Mouse (Mus musculus) cortical plate, adult 2 months (tissue): ENCODE data around the gene Il17rc. TPM values are rescaled to one million over a fixed set of nuclear protein-coding genes. Genes with fewer than 3 reads are reported as not detected.

Experiments
- H3K27ac ChIP-seq: fragments of 200-500 bp; 2 replicates; pipeline ENCODE4 v1.5.1; 2012; ENCODE audit warnings: low read length, control low read depth, inconsistent platforms; ENCODE audit not compliant: insufficient read depth
- H3K4me1 ChIP-seq: fragments of 200-500 bp; 2 replicates; pipeline ENCODE4 v1.6.1; 2011; ENCODE audit warnings: low read length; ENCODE audit not compliant: control insufficient read depth, insufficient read depth
- H3K4me3 ChIP-seq: fragments of 200-500 bp; 2 replicates; pipeline ENCODE4 v1.5.1; 2011; ENCODE audit warnings: mild to moderate bottlenecking, low read length, control low read depth; ENCODE audit not compliant: insufficient read depth
- CTCF ChIP-seq: fragments of 200-500 bp; IDR thresholded peaks from 2 replicates; pipeline ENCODE4 v1.5.1; 2011; ENCODE audit warnings: mild to moderate bottlenecking, control low read depth, low read length; ENCODE audit not compliant: insufficient read depth; ENCODE audit errors: extremely low read depth
- POLR2A ChIP-seq: fragments of 200-500 bp; IDR thresholded peaks from 2 replicates; pipeline ENCODE4 v1.6.1; 2011; ENCODE audit warnings: mild to moderate bottlenecking, low read length, control low read depth; ENCODE audit not compliant: insufficient read depth; ENCODE audit errors: extremely low read depth
- polyA plus RNA-seq: library from polyadenylated mRNA; depleted of rRNA; stranded (reverse); fragments of >200 nt; gene quantifications from 2 replicates; pipeline ENCODE4 v1.2.3, GENCODE M21; 2012

The Il17rc gene
- polyA plus RNA-seq, 1 experiment, result 6.9 TPM

DNA sequence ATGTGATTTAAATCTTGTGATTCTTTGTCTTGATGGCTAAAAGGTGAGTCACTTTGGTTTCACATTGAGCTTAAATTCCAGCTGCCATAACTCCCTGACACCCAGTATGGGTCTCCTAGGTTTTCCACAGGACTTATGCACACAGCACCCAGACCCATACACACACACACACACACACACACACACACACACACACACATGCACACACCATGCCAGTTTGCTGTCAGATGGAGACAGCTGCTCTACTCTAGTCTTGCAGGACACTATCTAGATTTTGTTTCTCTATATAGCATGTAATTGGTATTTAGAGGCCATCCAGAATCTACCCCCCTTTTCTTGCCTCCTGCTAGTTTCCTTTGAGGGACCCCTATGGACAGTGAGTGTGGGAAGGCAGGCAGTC is 35.9 kb downstream of the Il17rc start:
- no peak for TF ChIP-seq POLR2A
- no peak for TF ChIP-seq CTCF
- Histone ChIP-seq H3K4me3 (no peak overlapping the region), H3K4me1 (no peaks in the 10 kb centered on the region), H3K27ac (no peak overlapping the region)

DNA sequence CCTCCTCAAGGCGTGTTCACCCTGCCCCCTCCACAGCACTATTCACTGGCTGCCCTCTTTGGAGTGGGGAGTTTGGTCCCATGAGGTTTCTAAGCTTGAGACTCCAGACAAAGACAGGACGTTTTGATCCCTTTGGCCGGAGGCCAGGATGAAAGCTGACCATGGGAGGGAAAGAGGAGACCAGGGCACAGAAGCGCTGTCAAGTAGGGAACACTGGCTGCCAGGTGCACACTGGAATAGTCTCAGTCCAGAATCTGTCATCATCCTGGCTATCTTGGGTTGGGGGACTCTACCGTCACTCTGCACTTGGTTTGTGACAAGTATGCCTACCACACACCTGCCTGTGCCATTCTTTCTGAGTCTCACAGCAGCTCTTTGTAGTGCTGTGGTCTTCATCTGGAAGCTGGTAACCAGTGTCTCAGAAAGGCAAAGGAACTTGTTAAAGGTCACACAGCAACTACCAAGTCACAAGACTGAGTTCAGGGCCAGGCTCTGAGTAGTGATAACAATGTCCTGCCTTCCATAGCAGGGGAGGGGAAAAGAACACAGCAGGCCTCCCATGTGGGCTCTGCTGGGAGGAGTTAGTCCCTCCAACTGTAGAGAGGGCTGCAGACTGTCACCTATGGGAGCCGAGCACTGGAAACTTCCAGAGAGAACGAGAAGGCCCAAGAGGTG is 37.2 kb downstream of the Il17rc start:
- Histone ChIP-seq H3K27ac (no peak overlapping the region), H3K4me1 (no peaks in the 10 kb centered on the region), H3K4me3 (no peak overlapping the region)
- TF ChIP-seq CTCF (no peak), POLR2A (no peak)

DNA sequence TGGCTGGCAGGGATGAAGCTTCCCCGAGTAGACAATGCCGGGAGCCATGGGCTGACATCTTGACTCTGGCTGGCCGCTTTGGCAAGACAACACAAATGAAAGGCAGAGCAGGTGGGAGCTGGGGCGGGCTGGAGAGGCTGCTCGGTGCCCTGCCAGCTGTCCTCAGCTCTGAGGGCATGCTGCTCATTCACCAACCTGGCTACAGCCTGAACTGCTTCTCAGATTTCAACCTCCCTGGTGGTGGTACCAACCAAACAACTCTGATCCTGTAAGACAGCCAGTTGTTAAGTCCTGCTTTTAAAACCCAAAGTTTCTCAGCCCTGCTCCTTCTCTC is 37.7 kb downstream of the Il17rc start:
- Histone ChIP-seq H3K4me3 (no peak overlapping the region), H3K4me1 (no peaks in the 10 kb centered on the region), H3K27ac (no peak overlapping the region)
- TF ChIP-seq CTCF (no peak), POLR2A (no peak)

DNA sequence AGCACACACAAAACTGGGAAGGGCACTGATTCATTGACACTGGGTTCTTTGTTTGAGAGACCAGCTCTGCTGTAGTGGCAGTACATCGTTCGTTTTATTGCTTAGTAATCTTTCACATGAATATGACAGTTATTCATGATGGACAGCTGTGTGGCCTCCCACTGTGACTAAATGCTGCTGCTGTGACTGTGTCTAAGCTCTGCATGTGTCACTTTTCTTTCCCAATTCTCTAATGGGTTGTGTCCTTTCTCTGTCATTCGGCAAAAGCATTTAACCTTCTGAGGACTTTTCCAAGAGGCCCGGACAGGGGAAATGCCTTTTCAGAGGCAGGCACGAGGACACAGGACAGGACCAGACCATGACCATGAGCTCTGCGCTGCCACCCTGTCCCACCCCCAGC is 42.7 kb downstream of the Il17rc start:
- H3K27ac ChIP-seq, result no peak overlapping the region
- TF ChIP-seq POLR2A, result no peak
- no peak for TF ChIP-seq CTCF
- no peak overlapping the region for H3K4me3 ChIP-seq
- no peaks in the 10 kb centered on the region for H3K4me1 ChIP-seq

DNA sequence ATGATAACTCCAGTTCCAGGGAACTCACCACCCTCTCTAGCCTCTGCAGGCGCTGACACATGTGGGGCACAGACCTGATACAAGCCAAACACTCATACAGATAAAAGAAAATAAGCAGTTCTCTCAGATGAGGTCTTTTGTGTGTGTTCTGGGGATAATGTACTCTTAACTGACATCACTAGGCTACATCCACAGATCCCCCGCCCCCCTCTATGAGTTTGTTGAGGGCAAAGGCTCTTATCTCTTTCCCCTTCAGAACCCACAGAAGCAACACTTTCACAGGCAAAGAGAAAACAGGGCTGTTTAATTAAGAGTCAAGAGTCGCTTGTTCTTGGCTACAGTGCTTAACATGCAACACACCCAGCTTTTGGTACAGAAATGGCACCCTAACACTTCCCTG is 43.4 kb downstream of the Il17rc start:
- TF ChIP-seq POLR2A (no peak), CTCF (no peak)
- H3K27ac ChIP-seq, result no peak overlapping the region
- no peak overlapping the region for H3K4me3 ChIP-seq
- no peaks in the 10 kb centered on the region for H3K4me1 ChIP-seq

DNA sequence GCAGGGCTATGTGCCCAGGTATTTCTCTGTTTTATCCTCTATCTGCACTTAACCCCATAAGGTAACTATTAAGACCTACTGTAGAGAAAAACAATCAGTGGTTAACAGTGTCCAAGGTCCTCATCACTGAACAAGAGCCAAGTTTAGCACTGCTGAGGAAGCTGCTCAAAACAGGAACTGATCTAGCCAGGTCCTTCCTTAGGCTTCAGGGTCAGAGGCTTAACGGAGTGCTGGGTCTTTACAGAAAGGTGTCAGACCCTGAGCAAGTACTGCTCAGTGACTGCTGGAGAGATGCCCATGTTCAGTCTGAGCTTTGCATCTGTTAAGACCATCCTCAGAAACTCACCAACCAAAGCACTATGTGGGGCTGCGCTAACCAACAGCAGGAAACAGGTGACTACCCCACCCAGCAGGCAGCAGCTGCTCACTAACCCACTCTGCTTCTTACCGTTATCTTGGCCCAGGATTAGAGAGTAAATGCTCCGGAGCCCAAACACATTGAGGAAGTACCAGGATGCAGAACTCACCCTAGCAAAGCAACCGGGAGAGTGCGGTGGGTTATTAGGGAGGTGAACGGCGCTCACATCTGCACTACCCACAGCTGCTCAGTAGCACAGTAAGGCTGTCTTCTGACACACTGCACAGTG is 46.3 kb downstream of the Il17rc start:
- no peak for TF ChIP-seq CTCF
- TF ChIP-seq POLR2A, result no peak
- no peak overlapping the region for H3K27ac ChIP-seq
- H3K4me1 ChIP-seq, result no peaks in the 10 kb centered on the region
- H3K4me3 ChIP-seq, result no peak overlapping the region

DNA sequence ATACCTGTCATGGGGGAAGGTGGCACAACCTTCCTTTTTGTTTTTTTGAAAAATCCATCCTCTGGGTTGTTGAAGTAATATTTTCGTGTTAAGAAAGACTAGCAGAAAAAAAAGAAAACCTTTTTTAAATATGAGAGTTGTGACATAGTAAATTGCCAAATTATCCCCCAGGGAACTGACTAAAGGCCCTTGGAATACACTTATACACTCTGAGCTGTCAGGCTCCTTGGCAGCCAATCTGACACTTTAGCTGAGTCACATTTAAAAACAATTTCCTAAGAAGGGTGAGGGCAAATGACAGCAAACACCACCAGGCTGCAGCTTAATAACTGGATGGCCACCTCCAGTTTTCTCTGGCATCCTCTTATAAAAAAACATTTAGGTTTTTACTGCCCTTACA is 51.1 kb downstream of the Il17rc start:
- TF ChIP-seq CTCF, result no peak
- TF ChIP-seq POLR2A, result no peak
- Histone ChIP-seq H3K27ac (no peak overlapping the region), H3K4me3 (no peak overlapping the region), H3K4me1 (no peaks in the 10 kb centered on the region)

DNA sequence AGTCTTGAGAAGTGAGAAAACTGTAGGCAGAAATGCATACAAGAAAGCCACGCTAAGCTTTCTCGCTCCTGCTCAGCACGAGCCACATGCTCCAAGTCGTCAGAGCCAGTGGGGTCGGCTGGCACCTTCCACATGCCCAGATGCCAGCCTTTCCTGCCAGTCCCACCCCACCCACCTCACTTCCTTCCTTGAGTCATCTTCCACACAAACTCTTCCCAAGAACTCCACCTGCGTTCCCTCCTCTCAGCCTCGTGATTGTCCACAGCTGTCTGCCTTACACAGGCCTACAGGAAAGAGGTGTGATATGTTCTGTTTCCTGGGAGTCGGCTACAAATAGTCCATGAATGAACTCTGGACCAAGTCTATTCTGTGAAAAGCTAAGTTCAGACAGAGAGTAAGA is 52.2 kb downstream of the Il17rc start:
- no peak for TF ChIP-seq POLR2A
- no peak overlapping the region for H3K4me3 ChIP-seq
- H3K4me1 ChIP-seq, result no peaks in the 10 kb centered on the region
- H3K27ac ChIP-seq, result no peak overlapping the region

DNA sequence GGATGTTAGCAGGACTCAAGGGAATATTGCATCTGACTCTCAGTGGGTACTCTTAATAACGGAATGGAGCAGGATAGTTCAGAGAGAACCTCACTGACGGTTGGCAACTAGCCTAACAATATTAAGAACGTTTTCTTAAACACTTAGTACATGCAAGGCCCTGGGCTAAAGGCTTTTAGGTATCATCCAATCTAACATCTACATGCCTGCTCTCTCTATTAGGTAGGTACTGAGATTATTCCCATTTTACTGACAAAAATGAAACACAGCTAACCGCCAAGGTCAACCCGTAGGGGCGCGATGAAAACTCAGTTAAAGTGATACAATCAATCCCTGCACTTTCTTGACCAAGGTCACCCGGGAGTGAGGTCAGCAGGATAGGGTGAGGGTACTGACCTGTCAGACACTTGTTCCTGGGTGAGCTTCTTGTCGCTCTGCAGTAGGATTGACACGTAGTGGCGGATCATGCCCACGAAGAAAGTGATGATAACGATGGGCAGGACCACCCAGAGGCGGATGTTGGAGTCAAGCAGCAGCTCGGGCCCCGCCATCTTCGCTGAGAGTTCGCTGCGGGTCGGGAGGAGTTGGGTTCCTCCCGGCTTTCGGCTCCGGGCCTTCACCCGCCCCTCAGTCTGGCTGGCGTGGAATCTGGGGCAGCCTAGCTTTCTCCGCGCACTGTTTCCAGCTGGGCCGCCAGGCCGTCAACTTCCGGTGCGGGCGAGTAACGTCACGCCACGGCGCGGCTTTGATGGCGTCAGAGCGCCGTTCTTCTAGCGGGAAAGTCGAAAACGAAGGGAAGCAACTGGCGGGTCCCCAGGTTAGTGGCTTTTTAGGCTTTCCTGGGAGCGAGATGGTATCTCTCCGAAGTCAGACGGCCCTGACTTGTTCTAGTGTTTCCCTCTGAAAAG is 60.0 kb downstream of the Il17rc start, which contains the start of the genes Emc3 and Fancd2:
Gene Emc3 (minus strand): TSS at position 721 of the 908 bp plus-strand sequence.
Gene Fancd2 (plus strand): TSS at position 751 of the 908 bp plus-strand sequence.
- H3K27ac ChIP-seq, result peak within 1 kb of the TSS; percentile 31
- H3K4me3 ChIP-seq, result peak within 1 kb of the TSS; percentile 99
- peaks cover 1% of the 10 kb centered on the region; the same call in 1 of the 2 replicates for H3K4me1 ChIP-seq
- no peak for TF ChIP-seq CTCF
- TF ChIP-seq POLR2A, result peak; percentile 70; the same call in 1 of the 2 replicates
